Mouse (Mus musculus): Measurements from ENCODE around the gene Rora. TPM values are rescaled to one million over a fixed set of nuclear protein-coding genes. Genes with fewer than 3 reads are reported as not detected.

Rora gene
- polyA plus RNA-seq, 1 experiment from 2014 or later: 6.0 TPM

DNA sequence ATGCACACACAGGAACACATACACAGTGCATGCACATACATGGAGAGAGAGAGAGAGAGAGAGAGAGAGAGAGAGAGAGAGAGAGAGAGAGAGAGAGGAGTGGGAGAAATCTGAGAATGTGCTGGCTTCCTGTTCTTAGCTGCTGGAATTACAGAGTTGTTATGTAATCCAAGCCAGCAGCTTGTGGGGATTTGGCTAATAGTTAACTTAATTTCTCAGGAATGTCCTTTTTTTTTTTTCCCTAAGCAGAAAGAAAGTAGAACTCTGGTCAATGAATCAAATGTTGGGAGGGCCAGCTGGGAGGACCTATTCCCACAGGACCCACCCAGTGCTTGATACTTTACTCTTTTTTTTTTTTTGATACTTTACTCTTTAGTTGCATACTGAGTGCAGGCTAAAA lies 527.8 kb downstream of the Rora start:
- Histone ChIP-seq H3K9ac (no peak overlapping the region), H3K4me1 (replicated peaks) (peaks cover 4% of the 10 kb centered on the region; the same call in 1 of the 2 replicates), H3K4me2 (no peak overlapping the region), H3K27me3 (no peaks in the 10 kb centered on the region), H3K36me3 (replicated peaks) (no peaks in the 10 kb centered on the region), H3K9me3 (replicated peaks) (no peaks in the 10 kb centered on the region), H3K27ac (replicated peaks) (0 out of 2 replicates have a peak overlapping the region, but pooled peaks have one; percentile 20), H3K4me3 (replicated peaks) (no peak overlapping the region)
- no peak for ATAC-seq (ENCODE audit: insufficient read depth)

- H3K4me3 ChIP-seq (replicated peaks): no peak overlapping the region
- H3K27me3 ChIP-seq: no peaks in the 10 kb centered on the region
- no peak overlapping the region for H3K27ac ChIP-seq (replicated peaks)
- no peaks in the 10 kb centered on the region for H3K36me3 ChIP-seq (replicated peaks)
- H3K9me3 ChIP-seq (replicated peaks): no peaks in the 10 kb centered on the region
- no peak overlapping the region for H3K4me2 ChIP-seq
- ATAC-seq (ENCODE audit: insufficient read depth): no peak
- WGBS (ENCODE audit: insufficient replicate concordance): 58% methylated on average over 4 of the region's 4 CpGs
- H3K4me1 ChIP-seq (replicated peaks): peaks cover 4% of the 10 kb centered on the region; the same call in 1 of the 2 replicates
- no peak overlapping the region for H3K9ac ChIP-seq
Observed at GRCm38 (mm10) chr9:69183888-69184287, 530.3 kb downstream of the Rora start.

GRCm38 (mm10) chr9:69190726-69191125 lies 537.1 kb downstream of the Rora start:
- ATAC-seq (ENCODE audit: insufficient read depth): no peak
- Histone ChIP-seq H3K9ac (no peak overlapping the region), H3K9me3 (replicated peaks) (no peaks in the 10 kb centered on the region), H3K27ac (replicated peaks) (no peak overlapping the region), H3K4me3 (replicated peaks) (no peak overlapping the region), H3K4me2 (no peak overlapping the region), H3K27me3 (no peaks in the 10 kb centered on the region), H3K36me3 (replicated peaks) (no peaks in the 10 kb centered on the region), H3K4me1 (replicated peaks) (no peaks in the 10 kb centered on the region)
- 31% methylated on average over 1 of the region's 1 CpGs for WGBS (ENCODE audit: insufficient replicate concordance)

DNA sequence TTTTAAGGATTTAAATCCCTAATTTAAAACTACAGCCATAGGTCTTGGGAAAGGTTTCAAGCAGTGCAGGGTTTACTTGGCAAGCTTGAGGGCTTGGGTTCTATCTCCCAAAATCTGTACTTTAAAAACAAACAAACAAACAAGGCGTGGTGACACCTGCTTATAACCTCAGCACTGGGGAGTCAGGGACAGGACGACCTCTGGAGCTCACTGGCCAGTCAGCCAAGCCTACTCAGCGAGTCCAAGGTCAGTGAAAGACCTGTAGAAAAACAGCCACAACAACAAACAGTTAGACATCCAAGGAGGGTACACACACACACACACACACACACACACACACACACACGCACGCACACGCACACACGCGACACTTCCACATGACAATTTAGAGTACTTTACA lies 538.9 kb downstream of the Rora start:
- WGBS (ENCODE audit: insufficient replicate concordance): 70% methylated on average over 8 of the region's 8 CpGs
- Histone ChIP-seq H3K27me3 (no peaks in the 10 kb centered on the region), H3K9ac (no peak overlapping the region), H3K36me3 (replicated peaks) (no peaks in the 10 kb centered on the region), H3K4me2 (no peak overlapping the region), H3K9me3 (replicated peaks) (no peaks in the 10 kb centered on the region), H3K4me1 (replicated peaks) (no peaks in the 10 kb centered on the region), H3K4me3 (replicated peaks) (no peak overlapping the region), H3K27ac (replicated peaks) (no peak overlapping the region)
- ATAC-seq (ENCODE audit: insufficient read depth): no peak

GRCm38 (mm10) chr9:69194638-69195605 lies 541.3 kb downstream of the Rora start:
- ATAC-seq (ENCODE audit: insufficient read depth): no peak
- no peaks in the 10 kb centered on the region for H3K27me3 ChIP-seq
- H3K4me3 ChIP-seq (replicated peaks): no peak overlapping the region
- WGBS (ENCODE audit: insufficient replicate concordance): 54% methylated on average over 13 of the region's 13 CpGs
- H3K4me1 ChIP-seq (replicated peaks): no peaks in the 10 kb centered on the region
- no peak overlapping the region for H3K4me2 ChIP-seq
- no peaks in the 10 kb centered on the region for H3K36me3 ChIP-seq (replicated peaks)
- no peak overlapping the region for H3K9ac ChIP-seq
- H3K9me3 ChIP-seq (replicated peaks): no peaks in the 10 kb centered on the region
- H3K27ac ChIP-seq (replicated peaks): no peak overlapping the region

DNA sequence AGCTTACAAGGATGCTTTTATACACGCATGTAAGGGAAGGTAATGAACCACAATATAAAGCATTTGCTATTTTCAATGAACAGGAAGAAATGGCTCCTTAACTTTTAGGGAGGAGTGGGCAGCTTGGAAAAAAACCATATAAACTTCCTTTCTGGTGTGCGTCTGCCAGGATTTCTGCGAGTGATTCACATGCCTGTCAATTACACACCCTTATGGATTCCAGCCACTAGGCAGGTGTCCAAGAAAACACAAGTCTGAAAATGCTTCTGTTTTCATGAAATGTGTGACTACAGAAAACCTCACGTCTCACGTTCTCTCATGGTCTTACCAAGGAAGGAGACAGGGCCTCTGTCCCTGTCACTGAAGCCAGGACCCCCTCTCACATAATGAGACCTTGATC lies 560.2 kb downstream of the Rora start:
- 62% methylated on average over 5 of the region's 5 CpGs for WGBS (ENCODE audit: insufficient replicate concordance)

DNA sequence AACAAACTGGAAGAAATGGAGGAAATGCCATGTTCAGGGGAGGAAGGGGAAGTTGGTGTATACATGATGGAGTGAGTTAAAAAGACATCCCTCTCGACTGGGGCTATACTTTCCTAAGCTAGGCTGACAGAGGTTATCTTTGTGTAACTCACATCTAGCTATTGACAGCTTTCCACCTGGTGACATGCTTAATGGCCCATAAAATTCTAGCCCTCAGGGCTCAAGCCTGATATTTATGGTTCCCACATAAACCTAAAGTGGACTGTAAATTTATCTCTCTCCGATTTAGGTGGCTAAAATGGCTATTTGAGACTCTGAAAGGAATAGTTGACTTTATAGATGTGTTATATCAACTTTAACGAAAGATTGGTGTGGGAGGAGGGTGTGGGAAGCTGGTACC lies 571.3 kb downstream of the Rora start:
- Histone ChIP-seq H3K27me3 (no peaks in the 10 kb centered on the region), H3K9ac (no peak overlapping the region), H3K4me2 (no peak overlapping the region), H3K4me3 (replicated peaks) (no peak overlapping the region), H3K36me3 (replicated peaks) (no peaks in the 10 kb centered on the region), H3K4me1 (replicated peaks) (no peaks in the 10 kb centered on the region), H3K27ac (replicated peaks) (no peak overlapping the region), H3K9me3 (replicated peaks) (no peaks in the 10 kb centered on the region)
- no peak for ATAC-seq (ENCODE audit: insufficient read depth)
- WGBS (ENCODE audit: insufficient replicate concordance): 36% methylated on average over 3 of the region's 3 CpGs

More for the DNA sequence above, 560.2 kb downstream of the Rora start:
- H3K4me3 ChIP-seq (replicated peaks): no peak overlapping the region
- no peak overlapping the region for H3K27ac ChIP-seq (replicated peaks)
- no peaks in the 10 kb centered on the region for H3K4me1 ChIP-seq (replicated peaks)
- no peaks in the 10 kb centered on the region for H3K36me3 ChIP-seq (replicated peaks)
- ATAC-seq (ENCODE audit: insufficient read depth): no peak
- no peak overlapping the region for H3K9ac ChIP-seq
- H3K4me2 ChIP-seq: no peak overlapping the region
- no peaks in the 10 kb centered on the region for H3K9me3 ChIP-seq (replicated peaks)
- no peaks in the 10 kb centered on the region for H3K27me3 ChIP-seq

DNA sequence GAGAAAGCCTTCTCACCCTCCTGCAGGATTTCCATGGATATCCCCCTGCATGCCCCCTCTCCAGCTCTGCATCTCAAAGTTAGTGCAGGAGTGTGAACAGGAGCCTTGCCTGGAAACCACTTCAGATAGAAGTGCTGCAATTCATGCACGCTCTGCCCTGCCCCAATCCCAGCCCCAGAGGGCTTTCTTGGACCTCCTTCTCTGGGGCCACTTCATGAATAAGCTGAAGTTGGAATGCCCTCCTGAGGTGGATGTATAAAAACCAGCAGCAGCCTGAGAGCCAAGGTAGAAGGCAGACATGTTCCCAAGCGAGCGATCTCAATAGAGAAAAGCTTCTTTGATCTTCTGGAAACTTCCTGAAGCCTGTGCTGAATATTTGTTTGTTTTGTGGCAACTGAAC lies 572.8 kb downstream of the Rora start:
- no peak for ATAC-seq (ENCODE audit: insufficient read depth)
- Histone ChIP-seq H3K4me1 (replicated peaks) (no peaks in the 10 kb centered on the region), H3K27me3 (no peaks in the 10 kb centered on the region), H3K36me3 (replicated peaks) (no peaks in the 10 kb centered on the region), H3K27ac (replicated peaks) (no peak overlapping the region), H3K4me2 (no peak overlapping the region), H3K9me3 (replicated peaks) (no peaks in the 10 kb centered on the region), H3K4me3 (replicated peaks) (no peak overlapping the region), H3K9ac (no peak overlapping the region)
- 35% methylated on average over 3 of the region's 3 CpGs for WGBS (ENCODE audit: insufficient replicate concordance)

GRCm38 (mm10) chr9:69227806-69228205 lies 574.2 kb downstream of the Rora start:
- Histone ChIP-seq H3K9me3 (replicated peaks) (no peaks in the 10 kb centered on the region), H3K27me3 (no peaks in the 10 kb centered on the region), H3K4me3 (replicated peaks) (no peak overlapping the region), H3K4me1 (replicated peaks) (no peaks in the 10 kb centered on the region), H3K36me3 (replicated peaks) (no peaks in the 10 kb centered on the region), H3K9ac (no peak overlapping the region), H3K27ac (replicated peaks) (no peak overlapping the region), H3K4me2 (no peak overlapping the region)
- 66% methylated on average over 6 of the region's 6 CpGs for WGBS (ENCODE audit: insufficient replicate concordance)
- no peak for ATAC-seq (ENCODE audit: insufficient read depth)

DNA sequence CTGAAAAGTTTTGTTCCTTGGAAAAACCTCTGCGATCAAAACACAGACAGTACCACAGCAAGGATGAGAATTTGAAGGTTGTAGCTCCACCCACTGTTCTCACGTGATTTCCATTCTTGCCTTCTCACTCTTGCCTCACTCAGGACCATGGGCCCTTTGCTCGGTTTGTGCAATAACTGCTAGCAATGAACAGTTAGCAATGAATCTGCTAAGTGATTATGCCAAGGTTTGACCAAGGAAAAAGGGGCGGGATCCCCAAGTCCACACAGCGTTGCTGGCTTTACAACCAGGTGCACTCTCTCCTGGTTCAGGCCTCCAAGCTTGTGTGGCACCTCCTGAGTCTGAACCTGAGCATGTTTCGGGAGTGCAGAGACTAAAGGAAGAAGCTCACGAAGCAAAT lies 576.3 kb downstream of the Rora start:
- Histone ChIP-seq H3K4me1 (replicated peaks) (no peaks in the 10 kb centered on the region), H3K9ac (no peak overlapping the region), H3K4me3 (replicated peaks) (no peak overlapping the region), H3K9me3 (replicated peaks) (no peaks in the 10 kb centered on the region), H3K27ac (replicated peaks) (no peak overlapping the region), H3K4me2 (no peak overlapping the region), H3K27me3 (no peaks in the 10 kb centered on the region), H3K36me3 (replicated peaks) (no peaks in the 10 kb centered on the region)
- WGBS (ENCODE audit: insufficient replicate concordance): 60% methylated on average over 7 of the region's 7 CpGs
- no peak for ATAC-seq (ENCODE audit: insufficient read depth)

GRCm38 (mm10) chr9:69234526-69234925 lies 580.9 kb downstream of the Rora start:
- Histone ChIP-seq H3K4me1 (replicated peaks) (no peaks in the 10 kb centered on the region), H3K27me3 (no peaks in the 10 kb centered on the region), H3K4me2 (no peak overlapping the region), H3K27ac (replicated peaks) (no peak overlapping the region), H3K9me3 (replicated peaks) (no peaks in the 10 kb centered on the region), H3K4me3 (replicated peaks) (no peak overlapping the region), H3K36me3 (replicated peaks) (no peaks in the 10 kb centered on the region), H3K9ac (no peak overlapping the region)
- 51% methylated on average over 7 of the region's 7 CpGs for WGBS (ENCODE audit: insufficient replicate concordance)
- ATAC-seq (ENCODE audit: insufficient read depth): no peak

- no peaks in the 10 kb centered on the region for H3K36me3 ChIP-seq (replicated peaks)
- H3K4me1 ChIP-seq (replicated peaks): no peaks in the 10 kb centered on the region
- H3K9ac ChIP-seq: no peak overlapping the region
- ATAC-seq (ENCODE audit: insufficient read depth): no peak
- H3K4me3 ChIP-seq (replicated peaks): no peak overlapping the region
- no peaks in the 10 kb centered on the region for H3K27me3 ChIP-seq
- no peak overlapping the region for H3K4me2 ChIP-seq
- H3K9me3 ChIP-seq (replicated peaks): no peaks in the 10 kb centered on the region
- no peak overlapping the region for H3K27ac ChIP-seq (replicated peaks)
- WGBS (ENCODE audit: insufficient replicate concordance): 27% methylated on average over 10 of the region's 10 CpGs
Observed at GRCm38 (mm10) chr9:69237316-69237715, 583.7 kb downstream of the Rora start.

Data from liver, embryonic 15.5 days (tissue).